Mouse (Mus musculus) thymus, adult 2 months (tissue): ENCODE data around the gene Apba2. TPM values are rescaled to one million over a fixed set of nuclear protein-coding genes. Genes with fewer than 3 reads are reported as not detected.

Source experiments
- DNase-seq: peaks from one replicate; pipeline ENCODE4 v3.0.0; 2021
- H3K27ac ChIP-seq: fragments of 200-500 bp; 2 replicates; pipeline ENCODE4 v1.5.1; 2012; ENCODE audit warnings: low read length, control low read depth; ENCODE audit not compliant: control insufficient read depth, insufficient read depth
- H3K27me3 ChIP-seq: fragments of 200-500 bp; 2 replicates; pipeline ENCODE4 v1.6.1; 2012; ENCODE audit warnings: mild to moderate bottlenecking, low read length, moderate library complexity, mixed read lengths; ENCODE audit not compliant: control insufficient read depth, insufficient read depth
- H3K36me3 ChIP-seq: fragments of 200-500 bp; 2 replicates; pipeline ENCODE4 v1.6.1; 2012; ENCODE audit warnings: mild to moderate bottlenecking, low read length, moderate library complexity; ENCODE audit not compliant: control insufficient read depth, insufficient read depth
- H3K4me1 ChIP-seq: fragments of 200-500 bp; replicated peaks from 2 replicates; pipeline ENCODE4 v1.6.1; 2012; ENCODE audit warnings: low read length; ENCODE audit not compliant: control insufficient read depth, insufficient read depth
- H3K4me3 ChIP-seq: fragments of 200-500 bp; 2 replicates; pipeline ENCODE4 v1.5.1; 2012; ENCODE audit warnings: mild to moderate bottlenecking, low read length, control low read depth, moderate library complexity; ENCODE audit not compliant: control insufficient read depth, insufficient read depth
- CTCF ChIP-seq: fragments of 200-500 bp; IDR thresholded peaks from 2 replicates; pipeline ENCODE4 v1.5.1; 2012; ENCODE audit warnings: mild to moderate bottlenecking, control low read depth, low read length, moderate library complexity, borderline replicate concordance; ENCODE audit not compliant: control insufficient read depth, poor library complexity, insufficient read depth; ENCODE audit errors: extremely low read depth
- POLR2A ChIP-seq: fragments of 200-500 bp; IDR thresholded peaks from 2 replicates; pipeline ENCODE4 v1.6.1; 2012; ENCODE audit warnings: mild to moderate bottlenecking, low read length, control low read depth, moderate library complexity; ENCODE audit not compliant: control insufficient read depth, poor library complexity, insufficient read depth; ENCODE audit errors: extremely low read depth
- WGBS: fragments of 180-500 bp; shearing (Covaris S2); methylation state at CpG from one replicate; pipeline ENCODE4 v1.1.7; 2018; 5-methylcytosine and 5-hydroxymethylcytosine counted together
- polyA plus RNA-seq: library from polyadenylated mRNA; depleted of rRNA; stranded (reverse); fragments of >200 nt; gene quantifications from 2 replicates; pipeline ENCODE4 v1.2.3, GENCODE M21; 2012

The Apba2 gene
- polyA plus RNA-seq, 1 experiment = 18.1 TPM

DNA sequence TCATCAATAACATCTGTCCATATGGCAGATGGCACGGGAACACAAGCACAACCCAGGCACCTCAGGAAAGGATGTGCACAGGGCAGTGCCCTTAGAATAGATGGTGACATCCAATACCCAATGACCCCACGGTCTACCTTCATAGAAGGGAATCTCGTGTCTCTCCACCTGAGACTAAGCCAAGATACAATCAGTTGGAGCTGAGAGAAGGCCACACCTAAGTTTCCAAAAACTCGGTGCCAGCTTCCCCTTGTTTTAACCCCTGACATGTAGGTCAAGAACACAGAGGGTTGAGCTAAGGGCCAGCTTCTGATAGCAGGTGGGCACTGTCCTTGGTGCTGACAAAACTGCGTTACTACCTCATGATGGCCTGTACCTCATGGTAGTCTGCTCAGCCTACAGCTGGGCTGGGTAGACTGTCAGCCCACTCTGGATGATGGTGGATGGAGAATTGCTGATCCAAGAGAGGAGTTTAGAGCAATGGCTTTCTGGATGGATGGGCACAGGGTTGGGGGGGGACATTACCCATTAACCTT is 202.6 kb downstream of the Apba2 start:
- Histone ChIP-seq H3K4me1 (no peaks in the 10 kb centered on the region), H3K27ac (no peak overlapping the region), H3K4me3 (no peak overlapping the region), H3K27me3 (no peaks in the 10 kb centered on the region), H3K36me3 (no peaks in the 10 kb centered on the region)
- TF ChIP-seq POLR2A = no peak
- no peak for TF ChIP-seq CTCF
- 69% methylated on average over 5 of the region's 5 CpGs for WGBS
- no peak for DNase-seq

DNA sequence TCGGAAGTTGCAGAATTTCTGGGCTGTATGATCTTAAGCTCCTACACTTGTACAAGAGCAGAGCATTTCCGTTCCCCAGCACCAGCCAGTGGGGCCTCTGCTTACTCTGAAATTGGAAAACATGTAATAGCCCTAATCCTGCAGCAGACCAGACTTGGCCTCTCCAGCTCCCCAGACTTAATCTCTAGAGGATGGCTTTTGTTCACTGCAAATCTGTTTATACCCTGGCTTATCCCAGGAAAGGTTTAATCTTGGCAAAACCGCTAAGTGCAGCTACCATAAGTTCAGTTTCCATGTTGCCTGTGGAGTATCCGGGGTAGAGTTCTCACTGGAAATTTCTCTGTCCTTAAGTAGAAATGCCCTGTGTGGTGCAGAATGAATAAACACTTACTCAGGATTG is 206.7 kb downstream of the Apba2 start:
- Histone ChIP-seq H3K27me3 (no peaks in the 10 kb centered on the region), H3K4me3 (no peak overlapping the region), H3K36me3 (no peaks in the 10 kb centered on the region), H3K27ac (no peak overlapping the region), H3K4me1 (no peaks in the 10 kb centered on the region)
- WGBS = 92% methylated on average over 4 of the region's 4 CpGs
- DNase-seq = no peak
- TF ChIP-seq POLR2A = no peak
- no peak for TF ChIP-seq CTCF

DNA sequence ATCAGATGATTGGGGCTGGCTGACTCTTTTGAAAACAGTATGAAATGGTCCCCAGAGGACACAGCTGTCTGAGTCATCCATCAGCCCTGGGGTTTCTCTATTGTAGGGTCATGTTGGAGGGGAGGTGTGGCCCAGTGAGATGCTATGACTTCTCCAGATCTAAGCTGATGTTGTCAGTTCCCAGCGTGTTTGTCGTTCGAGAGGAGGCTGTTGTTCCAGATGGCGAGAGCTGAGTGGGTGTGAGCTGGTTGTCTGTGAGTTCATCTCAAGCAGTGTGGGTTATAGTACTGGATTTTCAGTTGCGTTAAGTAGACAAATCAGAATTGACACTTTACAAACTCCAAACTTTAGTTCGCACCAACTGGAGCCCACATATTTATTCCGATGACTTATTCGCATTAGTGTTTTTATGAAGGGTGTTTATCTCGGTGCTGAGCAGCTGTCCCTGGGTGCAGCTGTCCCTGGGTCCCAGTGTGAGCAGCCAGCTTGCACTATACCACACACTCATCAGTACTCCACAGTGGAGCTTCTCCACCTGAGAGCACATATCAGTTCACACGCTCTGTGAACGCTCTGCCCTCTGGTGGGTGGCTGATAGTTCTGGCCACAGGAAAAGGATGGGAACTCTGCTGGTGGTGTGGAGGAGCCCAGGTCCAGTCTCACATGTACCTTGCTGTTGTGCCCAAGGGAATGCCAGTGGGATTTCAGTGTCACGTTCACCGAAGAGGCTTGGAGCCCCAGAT is 208.2 kb downstream of the Apba2 start:
- 92% methylated on average over 13 of the region's 13 CpGs for WGBS
- no peaks in the 10 kb centered on the region for H3K4me1 ChIP-seq

DNA sequence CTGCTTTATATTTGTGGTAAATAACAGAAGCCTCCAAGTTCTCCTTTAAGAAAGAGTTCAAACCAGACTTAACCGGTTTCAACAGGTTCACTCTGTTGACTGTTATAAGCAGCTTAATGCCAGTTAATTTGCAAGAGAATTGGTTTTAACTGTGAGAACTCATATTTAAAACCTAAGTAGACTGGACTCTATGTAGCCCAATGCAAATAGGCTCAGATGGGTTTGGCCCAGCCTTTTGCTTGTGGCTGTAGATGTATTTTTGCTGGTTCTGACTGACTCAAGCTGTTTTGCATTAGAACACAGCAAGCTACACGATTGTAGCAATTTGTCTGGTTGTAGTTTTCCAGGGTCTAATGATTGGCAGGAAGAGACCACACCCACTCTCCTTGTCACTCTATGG is 214.8 kb downstream of the Apba2 start:
- Histone ChIP-seq H3K4me1 (no peaks in the 10 kb centered on the region), H3K27ac (no peak overlapping the region), H3K27me3 (no peaks in the 10 kb centered on the region), H3K4me3 (no peak overlapping the region), H3K36me3 (no peaks in the 10 kb centered on the region)
- TF ChIP-seq POLR2A (no peak), CTCF (no peak)
- WGBS = 80% methylated on average over 2 of the region's 2 CpGs
- no peak for DNase-seq

More for the DNA sequence above, 208.2 kb downstream of the Apba2 start:
- TF ChIP-seq POLR2A = no peak
- TF ChIP-seq CTCF = no peak
- H3K27ac ChIP-seq = no peak overlapping the region
- H3K27me3 ChIP-seq = no peaks in the 10 kb centered on the region
- no peak overlapping the region for H3K4me3 ChIP-seq
- H3K36me3 ChIP-seq = no peaks in the 10 kb centered on the region
- DNase-seq = no peak

DNA sequence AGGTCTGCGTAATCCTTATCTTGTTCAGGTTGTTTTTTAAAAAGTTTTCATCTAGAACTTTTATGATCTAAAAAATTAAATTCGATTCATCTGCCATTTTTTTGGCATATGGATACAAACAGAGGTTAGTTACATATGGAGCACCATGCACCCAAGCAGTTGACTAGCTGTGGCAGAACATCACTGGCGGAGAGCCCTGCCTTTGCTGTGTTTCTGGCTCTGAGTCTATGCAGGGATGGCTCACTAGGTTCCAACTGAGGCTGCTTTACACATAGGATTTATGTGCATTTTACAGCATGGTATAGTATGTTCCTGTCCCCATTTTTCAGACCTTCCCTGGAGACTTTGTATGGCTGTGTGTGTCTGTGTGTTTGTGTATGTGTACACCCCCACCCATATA is 221.8 kb downstream of the Apba2 start:
- 84% methylated on average over 3 of the region's 3 CpGs for WGBS
- Histone ChIP-seq H3K27me3 (no peaks in the 10 kb centered on the region), H3K4me1 (no peaks in the 10 kb centered on the region), H3K27ac (no peak overlapping the region), H3K4me3 (no peak overlapping the region), H3K36me3 (no peaks in the 10 kb centered on the region)
- TF ChIP-seq POLR2A (no peak), CTCF (no peak)
- DNase-seq = no peak

DNA sequence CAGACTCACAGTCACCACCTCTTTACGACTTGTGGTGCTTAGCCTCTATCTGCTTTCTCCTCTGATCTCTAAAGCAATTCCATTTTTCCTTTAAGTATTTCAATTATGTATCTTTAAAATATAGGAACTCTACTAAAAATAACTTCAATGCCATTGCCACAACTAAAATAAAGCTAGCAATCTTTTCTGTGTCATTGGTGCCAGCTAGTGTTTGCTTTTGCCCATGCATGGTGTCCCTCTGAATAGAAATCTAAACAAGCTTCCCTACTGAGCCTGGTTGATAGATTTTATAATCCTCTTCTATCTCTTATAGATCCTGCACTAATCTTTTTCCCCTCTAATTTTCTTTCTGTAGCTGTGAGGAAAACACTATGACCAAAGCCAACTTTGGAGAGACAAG is 222.9 kb downstream of the Apba2 start:
- Histone ChIP-seq H3K27me3 (no peaks in the 10 kb centered on the region), H3K4me3 (no peak overlapping the region), H3K4me1 (no peaks in the 10 kb centered on the region), H3K27ac (no peak overlapping the region), H3K36me3 (no peaks in the 10 kb centered on the region)
- 87% methylated on average over 1 of the region's 1 CpGs for WGBS
- DNase-seq = no peak
- no peak for TF ChIP-seq CTCF
- no peak for TF ChIP-seq POLR2A

DNA sequence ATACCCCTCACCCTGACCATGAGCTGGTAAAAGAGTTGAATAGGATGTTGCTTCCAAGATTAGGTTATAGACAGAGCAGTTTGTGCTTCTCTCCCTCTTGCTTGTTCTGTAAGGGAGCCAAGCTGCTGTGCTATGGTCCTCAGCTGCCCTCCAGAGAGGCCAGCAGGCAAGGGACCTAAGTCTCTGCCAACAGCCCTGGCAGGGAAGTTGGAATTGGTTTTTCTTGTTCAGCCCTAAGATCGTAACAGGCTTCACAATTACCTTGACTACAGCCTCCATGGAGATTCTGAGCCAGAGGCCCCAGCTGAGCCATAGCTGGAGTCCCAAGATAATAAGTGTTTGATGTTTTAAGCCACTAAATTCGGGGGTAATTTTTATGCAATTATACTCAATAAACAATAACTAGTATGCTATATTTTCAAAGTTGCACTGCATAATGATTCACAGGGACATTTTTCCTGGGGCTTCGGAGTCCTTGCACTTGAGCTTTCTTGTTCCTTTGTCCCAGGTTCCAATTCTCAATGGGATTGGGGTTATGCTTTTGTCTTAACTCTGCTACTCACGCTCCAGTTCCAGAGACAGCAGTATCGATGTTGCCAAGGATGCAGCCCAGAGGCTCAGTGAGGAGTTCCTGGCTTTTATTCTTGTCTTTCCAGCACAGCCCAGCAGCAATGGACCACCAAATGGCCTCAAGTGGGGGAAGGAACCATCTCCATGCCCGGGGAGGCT is 224.6 kb downstream of the Apba2 start:
- Histone ChIP-seq H3K4me1 (no peaks in the 10 kb centered on the region), H3K27ac (no peak overlapping the region), H3K4me3 (no peak overlapping the region), H3K27me3 (no peaks in the 10 kb centered on the region), H3K36me3 (no peaks in the 10 kb centered on the region)
- DNase-seq = no peak
- WGBS = 84% methylated on average over 6 of the region's 6 CpGs
- TF ChIP-seq POLR2A (no peak), CTCF (no peak)
